Mouse (Mus musculus) megakaryocyte, embryonic 14.5 days (primary cell): ENCODE results near the gene Olfr1497.

Experiments used
- FLI1 ChIP-seq: IDR thresholded peaks from 2 replicates; pipeline ENCODE4 v1.6.1; 2012; ENCODE audit warnings: low read length, inconsistent platforms, mixed read lengths
- GATA1 ChIP-seq: IDR thresholded peaks from 3 replicates; pipeline ENCODE4 v1.6.1; 2012; ENCODE audit warnings: mixed read lengths, low read length, inconsistent platforms, borderline replicate concordance

DNA sequence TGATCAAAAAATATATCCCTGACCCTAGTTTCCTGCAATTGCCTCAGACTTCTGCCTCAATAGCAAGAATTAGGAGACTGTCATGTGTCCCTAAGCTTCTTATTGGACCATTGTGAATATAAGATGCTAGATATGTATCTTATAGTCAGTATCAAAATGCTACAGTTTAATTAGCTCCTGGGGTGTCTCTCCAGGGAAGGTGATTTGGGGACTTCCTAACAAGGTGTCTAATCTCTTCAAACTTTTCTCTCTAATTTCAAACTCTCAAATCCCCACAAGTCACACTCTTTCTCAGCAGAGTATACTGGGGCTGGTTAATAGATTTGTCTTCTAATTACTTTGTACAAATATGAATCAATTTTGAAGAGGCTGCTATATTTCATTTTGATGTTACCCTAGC is at the start of gene Olfr1497:
- TF ChIP-seq FLI1 (no peak), GATA1 (no peak)
